Mouse (Mus musculus) heart, postnatal 14 days (tissue): ENCODE measurements around the gene Aoc3. TPM values are rescaled to one million over a fixed set of nuclear protein-coding genes. Genes with fewer than 3 reads are reported as not detected.
A peak's percentile ranks its signal among the peaks of the same experiment; 100 is the strongest.

Experiments used
- DNase-seq, 2 experiments: peaks; one replicate each; pipeline ENCODE4 v3.0.0; 2021 to 2022
- intact Hi-C: fragments of 180-260 bp; cut with DNase I; formaldehyde crosslinking; loops from one replicate; pipeline ENCODE4 v1.15.1; 2025
- long read RNA-seq, 2 experiments: library from polyadenylated mRNA; stranded (forward); transcript quantifications; one replicate each; pipeline ENCODE4 v2.0.0; 2021
- total RNA-seq, 2 experiments: library from RNA; stranded (reverse); gene quantifications; 2 replicates each; pipeline ENCODE4 v1.2.3; 2021

The Aoc3 gene
- total RNA-seq, result 10 to 100 TPM; 36.9 to 42.0 TPM
- long read RNA-seq, experiment 1, full-length matches to known transcripts, result 22 of 35 reads
- long read RNA-seq, experiment 1, partial matches to known transcripts, result 9 of 35 reads
- long read RNA-seq, experiment 1, other reads (novel, unspliced or antisense), result 4 of 35 reads
- long read RNA-seq, experiment 2, full-length matches to known transcripts, result 26 of 32 reads
- long read RNA-seq, experiment 2, partial matches to known transcripts, result 2 of 32 reads
- long read RNA-seq, experiment 2, other reads (novel, unspliced or antisense), result 4 of 32 reads

DNA sequence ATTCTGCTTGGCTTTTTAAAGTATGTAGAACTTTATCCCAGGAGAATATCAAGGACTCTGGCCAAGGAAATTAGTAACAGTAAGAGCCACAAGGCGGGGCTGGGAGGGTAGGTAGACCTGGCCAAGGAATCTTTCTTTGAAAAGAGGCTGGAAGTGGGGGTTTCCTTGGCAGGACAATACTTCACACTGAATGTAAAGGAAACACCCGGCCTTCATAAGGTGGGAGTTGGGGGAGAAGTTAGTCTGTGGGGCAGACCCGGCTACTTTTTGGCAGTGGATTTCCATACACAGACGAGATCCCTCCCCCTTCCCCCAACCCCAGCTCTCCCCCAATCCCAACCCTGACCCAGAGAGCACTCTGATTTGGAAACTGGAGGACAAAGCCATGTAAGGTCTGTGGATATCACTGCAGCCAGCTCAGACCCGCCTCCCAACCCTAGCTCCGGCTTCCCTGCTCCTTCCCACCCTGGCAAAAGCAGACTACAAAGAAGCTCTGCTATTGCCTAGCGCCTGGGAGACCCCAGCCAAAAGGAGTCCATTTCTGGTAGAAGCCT is at the start of gene Aoc3:
Gene Aoc3 (plus strand): TSS at position 235 of the 554 bp plus-strand sequence.
- intact Hi-C loops, result no loop called here
- peak; percentile 48 to 57 for DNase-seq

DNA sequence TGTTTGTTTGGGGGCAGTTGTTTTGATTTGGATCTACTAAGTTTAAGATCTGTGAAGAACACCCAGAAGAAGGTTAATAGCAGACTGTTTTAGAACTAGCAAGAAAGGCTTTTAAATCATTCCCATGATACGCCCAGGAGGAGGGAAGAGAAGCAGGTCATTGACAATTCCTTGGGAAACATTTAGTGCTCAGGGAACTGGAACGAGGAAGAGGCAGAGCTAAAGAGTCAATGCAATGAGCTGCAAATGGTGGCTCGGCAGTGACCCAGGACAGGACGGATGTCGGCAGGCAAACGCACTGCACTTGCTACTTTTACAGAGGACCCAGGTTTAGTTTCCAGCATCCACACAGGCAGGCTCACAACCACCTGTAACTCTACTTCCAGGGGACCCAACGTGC is 49.6 kb upstream of the Aoc3 start:
- DNase-seq, result no peak
- intact Hi-C loops, result no loop called here

DNA sequence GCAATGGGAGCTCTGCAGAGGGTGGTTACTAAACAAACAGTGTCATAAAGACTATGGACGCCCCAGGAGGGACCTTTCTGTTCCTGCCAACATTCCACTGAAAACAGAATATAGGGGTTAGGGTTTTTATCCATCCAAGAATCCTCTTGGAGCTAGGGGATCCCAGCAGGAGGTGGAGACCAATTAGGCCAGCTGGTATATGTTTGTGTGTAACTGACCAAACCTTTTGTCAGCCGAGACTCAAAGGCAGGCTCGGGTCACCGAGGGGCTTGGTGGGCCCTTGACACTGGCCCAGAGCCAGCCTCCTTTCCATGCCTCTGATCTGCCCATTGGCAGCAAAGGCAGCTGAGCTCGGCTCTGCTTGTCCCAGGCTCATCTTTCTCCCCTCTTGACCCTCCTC is 47.5 kb upstream of the Aoc3 start:
- no peak for DNase-seq
- intact Hi-C loops, result no loop called here

DNA sequence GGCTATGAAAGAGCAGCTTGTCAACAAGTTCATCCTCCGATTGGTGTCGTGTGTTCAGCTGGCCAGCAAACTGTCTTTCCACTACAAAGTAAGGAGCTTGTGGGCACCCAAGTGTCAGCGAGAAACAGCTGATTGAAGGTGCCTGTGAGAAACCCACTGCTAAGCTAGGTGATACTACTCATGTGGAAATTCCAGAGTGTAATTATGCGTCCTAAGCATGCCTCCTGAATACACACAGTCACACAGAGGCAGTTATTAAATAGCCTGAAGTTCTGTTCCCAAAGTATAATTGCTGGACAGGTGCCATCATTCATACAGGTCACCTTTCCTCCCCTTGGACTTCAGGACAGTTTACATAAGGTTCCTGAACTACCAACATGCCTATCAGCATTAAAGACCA is 46.6 kb upstream of the Aoc3 start:
- intact Hi-C loops, result no loop called here
- DNase-seq, result no peak

DNA sequence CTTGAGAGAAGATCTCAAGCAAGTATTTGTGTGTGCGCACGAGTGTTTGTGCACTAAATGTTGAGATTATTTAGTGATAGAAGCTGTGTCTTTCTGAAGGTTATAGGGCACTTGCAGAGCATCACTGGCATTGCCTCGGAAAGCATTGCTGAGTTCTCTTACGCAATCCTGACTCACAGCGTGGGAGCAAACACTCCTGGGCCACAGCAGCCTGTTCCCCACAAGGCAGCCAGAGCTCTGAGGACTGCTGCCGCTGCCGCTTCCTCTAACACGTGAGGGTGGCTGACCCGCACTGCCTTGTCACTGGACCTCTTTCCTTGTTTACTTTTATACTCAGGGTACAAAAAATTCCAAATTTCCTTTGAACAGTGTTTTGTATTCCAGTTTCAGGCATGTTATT is 43.1 kb upstream of the Aoc3 start:
- DNase-seq, result no peak
- intact Hi-C loops, result no loop called here

DNA sequence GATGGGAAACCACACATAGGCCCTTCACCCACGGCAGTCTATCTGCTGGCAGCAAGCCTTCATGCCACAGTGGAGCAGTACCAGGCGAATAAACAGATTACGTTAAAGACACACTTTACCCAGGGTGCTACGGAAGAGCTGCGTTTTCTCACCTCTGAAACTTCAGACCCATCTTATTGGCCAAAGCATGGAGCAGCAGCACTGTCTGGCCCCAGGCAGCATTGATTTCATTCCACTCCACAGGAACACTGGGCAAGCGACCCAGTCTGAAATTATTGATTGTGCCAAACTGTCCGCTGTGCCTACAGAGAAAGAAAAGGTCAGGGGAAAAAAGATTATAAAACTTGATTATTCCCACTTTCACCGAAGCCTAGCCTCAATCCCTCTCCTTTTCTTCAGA is 39.2 kb upstream of the Aoc3 start:
- no peak for DNase-seq
- intact Hi-C loops, result no loop called here

DNA sequence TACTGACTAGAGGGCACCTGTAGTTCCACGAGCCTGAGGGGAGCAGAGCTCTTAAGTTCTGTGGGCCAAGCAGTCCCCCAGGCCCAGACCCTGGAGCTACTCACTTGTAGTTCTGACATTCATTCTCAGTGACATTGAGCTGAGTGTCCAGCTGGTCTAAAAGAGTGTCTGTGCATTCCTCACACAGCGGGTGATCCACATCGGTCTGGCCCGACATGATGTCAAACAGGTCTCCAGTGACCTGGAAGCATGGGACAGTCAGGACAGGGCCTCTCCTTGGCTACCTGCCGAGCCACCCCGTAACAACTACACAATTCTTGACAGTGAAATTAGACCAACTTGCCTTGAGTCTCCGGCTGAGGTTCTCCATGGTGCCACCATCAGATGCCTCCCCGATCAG is 35.2 kb upstream of the Aoc3 start:
- intact Hi-C loops, result no loop called here

DNA sequence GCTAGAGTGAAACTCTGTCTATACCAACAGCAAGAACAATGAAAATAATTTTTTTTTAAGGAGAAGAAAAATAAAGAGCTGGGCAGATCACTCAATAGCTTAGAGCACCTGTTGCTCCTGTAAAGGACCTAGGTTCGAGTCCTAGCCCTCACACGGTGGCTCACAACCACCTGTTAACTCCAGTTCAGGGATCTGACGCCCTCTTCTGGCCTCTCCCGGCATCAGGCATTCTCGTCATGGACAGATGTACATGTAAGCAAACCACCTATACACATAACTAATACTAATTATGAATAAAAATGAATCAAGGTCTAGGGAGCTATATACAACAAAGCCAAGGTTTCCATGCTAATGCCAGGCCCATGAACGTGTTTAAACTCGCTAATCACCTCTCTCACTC is 29.5 kb upstream of the Aoc3 start:
- intact Hi-C loops, result loop anchor here (2.0 to 5.0 kb wide), 2 partner anchors 40 to 204 kb away; partner anchors contain the start of genes Psmc3ip and Wnk4
- DNase-seq, result no peak

More for the DNA sequence above, 35.2 kb upstream of the Aoc3 start:
- DNase-seq, result no peak

DNA sequence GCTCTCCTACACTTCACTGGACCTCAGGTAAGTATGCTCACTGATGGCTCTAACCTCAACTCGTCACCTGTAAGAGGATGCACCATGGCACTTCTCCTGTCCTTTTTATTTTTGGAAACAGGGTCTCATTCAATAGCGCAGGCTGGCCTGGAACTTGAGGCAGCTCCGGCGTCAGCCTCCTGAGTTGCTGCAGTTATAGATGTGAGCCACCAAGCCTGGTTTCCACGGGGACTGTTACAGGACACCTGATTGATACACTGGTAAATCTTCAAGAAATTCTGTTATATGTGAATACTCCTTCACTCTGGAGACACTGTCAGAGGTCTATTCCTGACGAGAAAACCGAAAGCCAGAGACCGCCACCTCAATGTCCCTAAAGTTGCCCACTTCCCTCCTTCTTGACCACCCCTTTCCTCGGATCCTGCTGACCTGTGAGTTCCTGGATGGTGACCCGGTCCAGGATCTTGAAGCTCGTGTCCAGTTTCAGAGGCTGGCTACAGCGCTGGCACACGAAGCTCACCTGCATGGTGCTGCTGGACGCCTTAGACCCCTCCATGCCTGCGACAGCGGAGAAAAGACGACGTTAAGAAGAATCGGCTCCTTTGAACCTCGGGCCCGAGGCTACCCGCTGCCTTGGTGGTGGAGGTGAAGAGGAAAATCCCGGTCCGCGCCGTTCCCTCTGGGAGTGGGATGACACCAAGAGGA is 29.0 kb upstream of the Aoc3 start:
- intact Hi-C loops, result loop anchor here (1.0 to 5.0 kb wide), 3 partner anchors 41 to 204 kb away; partner anchors contain the start of genes Psmc3ip and Wnk4
- no peak for DNase-seq

DNA sequence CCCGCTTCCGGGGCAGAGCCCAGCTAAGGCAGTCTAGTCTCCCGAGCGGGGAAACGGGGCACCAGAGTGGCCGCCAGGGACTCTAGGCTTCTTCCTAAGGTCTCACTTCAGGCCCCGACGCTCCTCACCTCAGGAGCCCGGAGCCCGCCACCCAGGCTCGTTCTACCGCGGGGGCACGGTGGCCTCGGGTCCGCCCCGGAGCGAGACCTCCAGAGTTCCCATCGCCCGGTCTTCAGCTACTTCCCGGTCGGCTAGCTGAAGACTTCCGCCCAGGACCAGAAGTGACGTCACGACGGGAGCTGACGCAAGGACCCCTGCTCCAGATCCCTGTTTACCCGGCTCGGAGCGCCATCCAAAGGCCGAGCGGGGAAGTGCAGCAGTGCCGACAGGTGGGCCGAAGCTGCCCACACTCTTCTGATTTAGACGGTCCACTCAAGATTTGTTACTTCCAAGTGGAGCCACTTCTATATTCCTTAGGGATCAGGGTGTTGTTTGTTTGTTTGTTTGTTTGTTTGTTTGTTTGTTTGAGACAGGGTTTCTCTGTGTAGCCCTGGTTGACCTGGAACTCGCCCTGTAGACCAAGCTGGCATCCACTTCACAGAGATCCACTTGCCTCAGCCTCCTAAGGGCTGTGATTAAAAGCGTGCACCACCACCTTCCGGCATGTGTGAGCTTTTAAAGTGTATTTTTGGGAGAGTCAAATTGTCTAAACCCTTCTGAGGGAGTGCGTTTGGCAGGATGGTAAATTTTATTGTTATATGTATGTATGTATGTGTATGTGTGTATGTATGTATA is 28.2 kb upstream of the Aoc3 start, which contains the start of gene Becn1:
Gene Becn1 (minus strand): TSS at position 283 of the 795 bp plus-strand sequence.
- peak; percentile 96 to 100 for DNase-seq
- intact Hi-C loops, result loop anchor here (1.0 to 5.0 kb wide), 2 partner anchors 90 to 205 kb away; partner anchors contain the start of gene Psmc3ip

DNA sequence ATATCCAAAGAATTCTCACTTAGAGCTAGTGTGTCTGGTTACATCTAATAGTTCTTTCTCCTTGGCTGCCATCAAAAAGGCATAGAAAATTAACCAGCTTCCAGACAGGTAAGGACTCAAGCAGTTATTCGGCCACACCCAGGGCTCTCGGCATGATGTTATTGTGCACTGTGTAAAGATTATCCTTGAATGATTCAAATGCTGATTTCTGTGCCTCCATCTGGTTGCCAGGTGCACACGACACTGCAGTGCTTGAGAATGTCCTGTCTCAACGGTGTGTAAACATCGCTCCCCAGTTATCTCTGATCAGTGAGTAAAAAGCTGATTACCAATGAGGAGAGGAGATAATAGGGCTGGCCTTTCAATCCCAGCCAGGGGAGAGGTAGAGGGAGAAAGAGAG is 22.7 kb upstream of the Aoc3 start:
- no peak for DNase-seq
- intact Hi-C loops, result no loop called here

DNA sequence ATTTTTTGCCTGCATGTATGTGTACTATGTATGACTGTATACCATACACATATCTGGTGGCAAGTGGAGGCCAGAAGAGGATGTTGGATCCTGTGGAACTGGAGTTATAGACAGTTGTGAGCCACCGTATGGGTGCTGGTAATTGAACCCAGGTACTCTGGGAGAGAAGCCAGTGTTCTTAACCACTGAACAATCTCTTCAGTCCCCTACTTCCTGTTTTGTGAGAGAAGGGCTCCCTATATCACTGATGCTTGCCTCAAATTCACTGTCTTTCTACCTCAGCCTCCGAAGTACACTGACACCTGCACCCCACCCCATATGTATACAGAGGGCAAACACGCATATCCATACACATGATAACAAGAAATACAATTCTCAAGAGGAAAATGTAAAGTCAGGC is 19.3 kb upstream of the Aoc3 start:
- no peak for DNase-seq
- intact Hi-C loops, result no loop called here

DNA sequence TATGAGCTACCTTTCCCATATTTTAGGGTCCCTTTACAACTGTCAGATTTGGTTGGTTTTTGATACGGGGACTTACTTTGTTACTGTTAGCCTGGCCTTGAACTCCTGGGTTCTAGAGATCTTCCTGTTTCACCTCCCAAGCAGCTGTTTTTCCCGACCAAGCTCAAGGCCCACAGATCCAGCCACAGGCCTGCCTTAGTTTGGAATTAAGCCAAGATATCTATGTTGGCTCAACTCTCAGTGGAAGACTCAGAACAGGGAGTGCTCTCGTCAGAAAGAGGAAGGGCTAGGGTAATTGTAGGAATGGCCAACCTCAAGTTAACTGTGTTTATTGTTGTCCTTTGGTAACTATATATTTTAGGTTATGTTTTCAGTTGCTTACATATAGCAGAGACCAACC is 18.3 kb upstream of the Aoc3 start:
- intact Hi-C loops, result no loop called here
- DNase-seq, result no peak

DNA sequence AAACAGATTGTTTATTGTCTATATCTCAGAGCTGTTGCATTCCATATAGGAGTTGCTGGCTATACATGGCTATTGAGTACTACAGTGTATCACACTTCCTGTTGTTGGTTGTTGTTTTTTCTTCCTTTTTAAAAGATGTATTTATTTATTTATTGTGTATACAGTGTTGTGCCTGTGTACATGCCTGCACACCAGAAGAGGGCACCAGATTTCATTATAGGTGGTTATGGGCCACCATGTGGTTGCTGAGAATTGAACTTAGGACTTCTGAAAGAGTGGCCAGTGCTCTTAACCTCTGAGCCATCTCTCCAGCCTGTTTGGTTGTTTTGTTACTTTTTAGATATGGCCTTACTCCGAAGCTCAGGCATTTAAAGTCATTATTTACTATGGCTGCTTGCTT is 15.8 kb upstream of the Aoc3 start:
- intact Hi-C loops, result no loop called here
- no peak for DNase-seq

DNA sequence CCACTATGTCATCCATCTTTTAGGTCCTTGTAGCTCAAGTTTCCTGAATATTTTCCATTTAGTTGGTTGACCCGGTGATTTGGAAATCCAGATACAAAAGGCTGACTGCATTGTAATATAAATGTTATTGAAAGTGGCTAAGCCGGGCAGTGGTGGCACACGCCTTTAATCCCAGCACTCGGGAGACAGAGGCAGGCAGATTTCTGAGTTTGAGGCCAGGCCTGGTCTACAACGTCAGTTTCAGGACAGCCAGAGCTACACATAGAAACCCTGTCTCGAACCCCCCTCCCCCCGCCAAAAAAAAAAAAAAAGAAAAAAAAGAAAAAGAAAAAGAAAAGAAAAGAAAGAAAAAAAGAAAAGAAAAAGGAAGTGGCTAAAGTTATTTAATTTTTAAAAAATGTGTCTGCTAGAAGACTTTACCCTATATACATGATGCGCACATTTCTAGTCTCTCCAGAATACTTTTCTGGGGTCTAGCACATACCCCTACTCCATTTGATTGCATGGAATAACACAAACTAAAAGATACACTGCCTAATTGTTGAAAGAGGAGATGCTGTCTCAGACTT is 15.2 kb upstream of the Aoc3 start:
- intact Hi-C loops, result no loop called here
- DNase-seq, result no peak

DNA sequence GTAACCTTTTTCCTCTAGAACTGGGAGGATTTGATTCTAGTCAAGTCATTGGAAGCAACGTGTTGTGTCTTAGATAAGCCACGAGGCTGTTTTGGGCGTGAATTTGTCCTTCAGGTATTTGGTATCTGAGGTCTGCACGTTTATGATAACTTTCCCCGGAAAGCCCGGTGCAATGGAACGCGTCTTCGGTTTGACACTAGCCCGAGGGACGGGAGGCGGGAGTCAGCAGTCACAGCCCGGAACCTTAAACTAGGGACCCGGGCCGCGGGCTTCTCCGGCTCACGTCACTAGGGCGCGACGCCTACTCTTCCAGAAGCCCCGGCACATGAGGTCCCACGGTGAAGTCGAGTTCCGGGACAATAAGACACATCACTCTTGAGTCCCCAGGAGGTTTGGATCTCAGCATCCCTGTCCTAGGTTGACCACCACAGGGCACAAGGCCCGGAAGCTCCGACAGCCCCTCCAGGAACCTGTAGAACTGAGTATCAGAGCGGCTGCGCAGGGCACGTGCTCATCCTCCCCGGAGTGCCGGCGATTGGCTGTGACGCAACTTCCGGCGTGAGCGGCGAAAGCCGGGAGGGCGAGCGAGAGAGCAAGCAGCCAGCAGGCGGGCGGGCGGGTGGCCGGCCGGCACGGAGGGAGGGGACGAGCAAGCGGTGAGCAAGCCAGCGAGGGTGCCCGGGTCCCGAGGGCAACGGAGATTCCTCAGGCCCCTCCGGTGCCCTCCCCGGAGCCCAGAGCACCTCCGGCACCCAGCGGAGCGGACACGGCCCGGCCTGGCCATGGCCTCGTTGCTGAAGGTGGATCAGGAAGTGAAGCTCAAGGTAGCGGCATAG is 14.5 kb upstream of the Aoc3 start, which contains the start of gene Psme3:
Gene Psme3 (plus strand): TSS at position 549 of the 836 bp plus-strand sequence.
- peak; percentile 92 to 95 for DNase-seq
- intact Hi-C loops, result no loop called here

DNA sequence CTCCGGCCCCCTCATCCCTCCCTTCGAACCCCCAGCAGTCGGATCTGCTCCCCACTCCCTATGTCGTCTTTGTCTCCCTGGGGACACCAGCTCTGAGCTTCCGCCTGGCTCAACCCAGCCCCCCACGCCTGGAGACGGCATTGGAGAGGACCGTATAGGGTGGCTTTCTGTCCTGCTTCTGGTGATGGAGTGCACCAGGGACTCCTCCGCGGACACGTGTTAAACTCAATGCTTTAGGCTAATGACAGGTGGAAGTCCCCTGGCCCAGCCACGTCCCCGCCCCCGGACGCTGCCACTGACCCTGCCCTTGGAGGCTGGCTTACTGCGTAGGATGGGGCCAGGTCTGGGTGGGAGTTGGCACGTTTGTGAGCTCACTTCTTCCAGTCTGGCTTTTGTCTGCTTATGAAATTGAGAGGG is 13.9 kb upstream of the Aoc3 start:
- intact Hi-C loops, result no loop called here

DNA sequence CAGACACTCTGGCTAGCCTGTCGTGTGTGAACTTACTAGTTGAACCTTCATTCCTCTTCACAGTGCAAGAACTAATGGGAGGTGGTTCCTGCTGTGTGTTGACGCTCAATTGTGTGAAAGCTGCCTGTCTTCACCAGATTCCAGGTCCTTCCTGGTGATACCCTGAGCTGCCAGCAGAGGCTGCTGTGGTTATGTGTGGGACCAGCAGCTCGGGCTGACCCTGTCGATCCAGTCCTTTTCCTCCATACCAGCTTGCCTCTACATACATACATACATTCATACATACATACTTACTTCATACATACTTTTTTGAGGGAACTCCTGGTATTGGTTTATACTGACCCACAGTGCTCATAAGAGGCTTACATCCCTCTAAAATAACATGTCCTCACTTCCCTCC is 6.8 kb upstream of the Aoc3 start:
- DNase-seq, result peak; percentile 81 to 85
- intact Hi-C loops, result loop anchor here (1.0 kb wide), 1 partner anchor 72 kb away; no protein-coding TSS in a partner anchor

More for the DNA sequence above, 13.9 kb upstream of the Aoc3 start:
- DNase-seq, result peak in 1 of 2 experiments; percentile 42

DNA sequence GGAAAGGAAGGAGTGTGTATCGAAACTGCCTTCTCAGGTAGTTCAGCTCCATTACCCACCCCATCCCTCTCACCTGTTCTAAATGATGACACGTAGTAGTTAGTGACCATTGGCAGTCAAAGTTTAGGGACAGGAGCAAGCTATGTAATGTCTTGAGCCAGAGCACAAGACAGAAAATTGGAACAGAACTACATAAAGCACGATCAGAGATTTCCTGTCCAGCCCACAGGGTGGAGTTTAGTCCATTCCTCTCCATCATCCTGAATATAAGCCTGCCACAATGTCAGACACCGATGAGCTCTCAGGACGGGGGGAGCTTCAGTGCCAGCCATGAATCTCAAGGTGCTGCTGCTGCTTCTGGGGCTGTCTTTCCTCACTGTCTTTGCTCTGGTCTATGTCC is 5.6 kb upstream of the Aoc3 start, which contains the start of gene Aoc2:
Gene Aoc2 (plus strand): TSS at position 301 of the 400 bp plus-strand sequence.
- intact Hi-C loops, result loop anchor here (5.0 kb wide), 1 partner anchor 38 kb away; no protein-coding TSS in a partner anchor

More for the DNA sequence above, 5.6 kb upstream of the Aoc3 start, which contains the start of gene Aoc2:
- no peak for DNase-seq
